Mouse (Mus musculus) heart, postnatal 0 days (tissue): ENCODE data around the gene Adam33. TPM values are rescaled to one million over a fixed set of nuclear protein-coding genes. Genes with fewer than 3 reads are reported as not detected.
A peak's percentile ranks its signal among the peaks of the same experiment; 100 is the strongest.

Experiments used
- ATAC-seq: fragments of 200-750 bp; cut with Nextera tagmentation; 2 replicates; pipeline ENCODE4 v1.8.0; 2017; ENCODE audit warnings: low read depth, moderate number of reproducible peaks, moderate library complexity; ENCODE audit not compliant: insufficient read depth
- DNase-seq: peaks from one replicate; pipeline ENCODE4 v3.0.0-alpha.2; 2016; ENCODE audit warnings: low spot score
- H3K27ac ChIP-seq: fragments of 300-500 bp; sonication (generic); 2 replicates; pipeline ENCODE4 v1.5.1; 2014; ENCODE audit warnings: low read depth, mild to moderate bottlenecking
- H3K27me3 ChIP-seq: fragments of 300-500 bp; sonication (generic); 2 replicates; pipeline ENCODE4 v1.6.1; 2014; ENCODE audit warnings: low read length, mixed read lengths; ENCODE audit not compliant: control insufficient read depth, insufficient read depth
- H3K36me3 ChIP-seq: fragments of 300-500 bp; sonication (generic); replicated peaks from 2 replicates; pipeline ENCODE4 v1.6.1; 2014; ENCODE audit warnings: low read length, mixed read lengths; ENCODE audit not compliant: control insufficient read depth, insufficient read depth
- H3K4me1 ChIP-seq: fragments of 300-500 bp; sonication (generic); 2 replicates; pipeline ENCODE4 v1.6.1; 2014; ENCODE audit warnings: antibody characterized with exemption; ENCODE audit not compliant: control insufficient read depth, insufficient read depth
- H3K4me2 ChIP-seq: fragments of 300-500 bp; sonication (generic); 2 replicates; pipeline ENCODE4 v1.6.1; 2014; ENCODE audit warnings: low read depth, mild to moderate bottlenecking, low read length, moderate library complexity
- H3K4me3 ChIP-seq: fragments of 300-500 bp; sonication (generic); 2 replicates; pipeline ENCODE4 v1.5.1; 2014; ENCODE audit warnings: low read depth, low read length
- H3K9ac ChIP-seq: fragments of 300-500 bp; sonication (generic); replicated peaks from 2 replicates; pipeline ENCODE4 v1.6.1; 2014; ENCODE audit warnings: low read depth, low read length, mixed read lengths
- H3K9me3 ChIP-seq: fragments of 300-500 bp; sonication (generic); replicated peaks from 2 replicates; pipeline ENCODE4 v1.6.1; 2016; ENCODE audit warnings: low read length; ENCODE audit not compliant: control insufficient read depth
- CTCF ChIP-seq: IDR thresholded peaks from 2 replicates; pipeline ENCODE4 v1.5.1; 2016; ENCODE audit warnings: antibody characterized with exemption, control low read depth, low read depth
- EP300 ChIP-seq: IDR thresholded peaks from 2 replicates; pipeline ENCODE4 v1.6.1; 2016; ENCODE audit warnings: antibody characterized with exemption, low read depth
- WGBS: fragments of 180-500 bp; shearing (Covaris S2); extraction: QIAGEN DNeasy Blood & Tissue Kit; methylation state at CpG from one replicate; pipeline ENCODE4 v1.1.7; 2014; 5-methylcytosine and 5-hydroxymethylcytosine counted together
- polyA plus RNA-seq: library from polyadenylated mRNA; unstranded; fragments of >200 nt; fragmentation: Nextera tagmentation; extraction: Ambion mirVana; gene quantifications from 2 replicates; pipeline ENCODE4 v1.2.1, GENCODE M21; 2015
- total RNA-seq: library from RNA; depleted of rRNA; stranded (reverse); fragments of >200 nt; gene quantifications from 2 replicates; pipeline ENCODE4 v1.2.3, GENCODE M21; 2014; ENCODE audit warnings: low replicate concordance

Adam33 gene
- total and polyA plus RNA-seq, 2 experiments from 2014 or later = 4.8 to 10.3 TPM

DNA sequence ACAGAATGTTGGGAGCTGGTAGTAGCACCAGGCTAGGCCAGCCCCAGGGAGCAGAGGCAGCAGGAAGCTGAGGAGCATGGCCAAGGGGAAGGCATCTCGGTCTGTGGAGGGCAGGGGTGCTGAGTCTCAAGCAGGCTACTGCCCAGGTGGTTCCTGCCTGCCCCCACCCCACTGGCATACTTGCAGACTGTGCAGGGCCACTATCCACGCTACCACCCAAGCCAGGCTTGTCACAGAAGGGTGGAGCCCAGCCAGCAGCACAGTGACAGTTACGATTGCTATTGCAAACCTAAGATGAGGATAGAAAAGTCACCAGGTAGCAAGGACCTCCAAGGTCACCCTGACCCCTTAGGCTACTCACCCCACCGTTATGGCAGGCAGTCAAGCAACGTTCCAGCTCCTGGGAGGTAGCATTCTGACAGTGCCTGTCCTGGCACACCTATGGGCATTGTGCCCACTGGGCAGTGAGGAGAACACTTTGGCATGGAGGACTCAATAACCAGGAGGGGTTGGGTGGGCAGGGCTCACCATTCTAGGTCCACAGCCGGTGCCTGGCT, 10.7 kb downstream of the Adam33 start:
- no peaks in the 10 kb centered on the region for H3K4me1 ChIP-seq
- DNase-seq = no peak
- no peak for ATAC-seq
- WGBS = 78% methylated on average over 6 of the region's 6 CpGs
- no peak overlapping the region for H3K9ac ChIP-seq
- TF ChIP-seq EP300 = no peak
- no peak for TF ChIP-seq CTCF
- H3K9me3 ChIP-seq = no peaks in the 10 kb centered on the region
- H3K36me3 ChIP-seq = no peaks in the 10 kb centered on the region
- H3K4me3 ChIP-seq = no peak overlapping the region
- peaks cover 42% of the 10 kb centered on the region for H3K27me3 ChIP-seq
- H3K4me2 ChIP-seq = no peak overlapping the region
- no peak overlapping the region for H3K27ac ChIP-seq

DNA sequence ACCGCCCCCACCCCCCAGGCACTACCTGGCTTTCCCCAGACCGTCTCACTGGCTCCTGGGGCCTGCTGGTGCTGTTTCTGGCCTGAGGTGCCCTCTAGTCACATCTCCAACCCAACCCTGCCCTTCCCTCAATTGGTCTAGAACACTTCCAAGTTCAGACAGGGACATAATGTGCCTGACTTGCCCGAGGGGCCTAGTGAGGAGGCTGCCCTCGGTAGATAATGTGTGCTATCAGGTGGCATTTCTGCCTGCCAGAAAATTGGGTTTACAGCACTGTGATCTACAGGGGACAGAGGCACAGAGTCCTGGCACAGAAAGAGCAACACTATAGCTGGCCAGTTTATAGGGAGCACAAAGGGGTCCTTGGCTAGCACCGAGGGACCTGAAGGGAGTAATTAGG, 11.6 kb downstream of the Adam33 start:
- 68% methylated on average over 5 of the region's 5 CpGs for WGBS
- no peak overlapping the region for H3K9ac ChIP-seq
- DNase-seq (no peak), ATAC-seq (no peak)
- H3K27ac ChIP-seq = no peak overlapping the region
- H3K27me3 ChIP-seq = peaks cover 42% of the 10 kb centered on the region
- H3K36me3 ChIP-seq = no peaks in the 10 kb centered on the region
- H3K4me3 ChIP-seq = no peak overlapping the region
- no peaks in the 10 kb centered on the region for H3K4me1 ChIP-seq
- no peak for TF ChIP-seq EP300
- TF ChIP-seq CTCF = no peak
- H3K4me2 ChIP-seq = no peak overlapping the region
- H3K9me3 ChIP-seq = no peaks in the 10 kb centered on the region

DNA sequence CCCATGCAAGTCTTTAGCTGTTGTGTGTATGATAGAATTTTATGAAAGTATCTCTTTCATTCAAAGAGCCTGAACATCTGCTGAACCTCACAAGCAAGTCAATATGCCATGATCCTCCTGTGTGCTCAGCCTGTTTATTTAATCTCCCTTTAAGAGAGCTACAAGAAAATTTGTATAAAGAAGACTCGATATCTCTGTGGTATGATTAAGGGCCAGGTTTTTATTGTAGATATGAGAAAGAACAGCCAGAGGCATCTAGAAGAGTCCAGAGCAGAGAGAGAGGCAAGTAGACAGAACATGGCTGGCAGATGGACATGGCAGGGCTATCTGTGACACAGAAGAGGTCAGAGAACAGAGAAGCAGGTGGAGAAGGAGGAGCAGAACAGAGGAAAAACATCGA, 17.6 kb downstream of the Adam33 start:
- Histone ChIP-seq H3K36me3 (no peaks in the 10 kb centered on the region), H3K4me3 (no peak overlapping the region), H3K9me3 (no peaks in the 10 kb centered on the region), H3K27me3 (peaks cover 23% of the 10 kb centered on the region), H3K9ac (no peak overlapping the region), H3K4me2 (no peak overlapping the region), H3K4me1 (peaks cover 19% of the 10 kb centered on the region), H3K27ac (no peak overlapping the region)
- no peak for TF ChIP-seq EP300
- no peak for TF ChIP-seq CTCF
- no peak for ATAC-seq
- no peak for DNase-seq
- 87% methylated on average over 2 of the region's 2 CpGs for WGBS

DNA sequence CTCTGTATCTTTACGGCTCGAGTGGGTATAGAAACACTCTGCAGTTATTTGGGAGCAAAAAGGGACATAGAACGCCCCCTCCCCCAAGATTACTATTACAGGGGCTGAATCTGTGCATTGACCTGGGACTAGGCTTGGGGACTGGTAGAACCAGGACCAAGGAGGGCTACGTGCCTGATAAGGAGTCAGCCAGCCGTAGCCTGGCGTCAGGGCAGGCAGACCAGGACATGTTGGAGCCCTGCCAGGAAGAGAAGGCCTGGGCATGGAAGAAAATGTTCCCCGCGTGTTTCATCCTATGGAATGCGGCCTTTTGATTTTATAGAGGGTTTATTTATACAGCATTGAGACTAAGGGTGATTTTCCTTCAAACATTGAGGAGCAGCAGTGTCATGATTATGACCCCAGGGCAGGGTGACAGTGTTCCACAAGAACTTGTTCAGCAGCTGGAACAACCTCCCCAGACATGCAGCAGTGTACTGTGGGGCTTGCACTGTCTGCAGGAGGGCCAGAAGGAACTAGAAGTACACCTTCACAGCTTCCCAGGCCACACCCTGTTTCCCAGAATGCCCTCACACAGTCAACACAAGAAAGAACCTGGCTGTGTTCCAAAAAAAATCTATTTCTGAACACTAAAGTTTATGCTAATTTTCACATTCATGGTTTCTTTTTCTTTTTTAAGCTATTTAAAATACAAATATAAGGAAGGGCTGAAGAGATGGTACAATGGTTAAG, 18.5 kb downstream of the Adam33 start:
- DNase-seq (peak; percentile 47), ATAC-seq (peak; percentile 51)
- Histone ChIP-seq H3K9ac (no peak overlapping the region), H3K27ac (no peak overlapping the region), H3K4me3 (no peak overlapping the region), H3K36me3 (no peaks in the 10 kb centered on the region), H3K4me2 (no peak overlapping the region), H3K27me3 (peaks cover 32% of the 10 kb centered on the region), H3K9me3 (no peaks in the 10 kb centered on the region), H3K4me1 (peaks cover 19% of the 10 kb centered on the region)
- TF ChIP-seq CTCF (no peak), EP300 (no peak)
- WGBS = 37% methylated on average over 9 of the region's 9 CpGs

GRCm38 (mm10) chr2:131044354-131044852, 19.2 kb downstream of the Adam33 start:
- ATAC-seq (peak; percentile 21; the same call in 1 of the 2 replicates), DNase-seq (no peak)
- Histone ChIP-seq H3K36me3 (no peaks in the 10 kb centered on the region), H3K27me3 (peaks cover 39% of the 10 kb centered on the region), H3K9ac (no peak overlapping the region), H3K4me1 (peaks cover 19% of the 10 kb centered on the region), H3K9me3 (no peaks in the 10 kb centered on the region), H3K4me2 (no peak overlapping the region), H3K4me3 (no peak overlapping the region), H3K27ac (no peak overlapping the region)
- WGBS = 16% methylated on average over 7 of the region's 7 CpGs
- no peak for TF ChIP-seq EP300
- peak; percentile 21 for TF ChIP-seq CTCF
